Mouse (Mus musculus): ENCODE measurements around the gene Spata32. TPM values are rescaled to one million over a fixed set of nuclear protein-coding genes. Genes with fewer than 3 reads are reported as not detected.

Gene Spata32
- polyA plus RNA-seq, 1 experiment from 2014 or later, result not detected

DNA sequence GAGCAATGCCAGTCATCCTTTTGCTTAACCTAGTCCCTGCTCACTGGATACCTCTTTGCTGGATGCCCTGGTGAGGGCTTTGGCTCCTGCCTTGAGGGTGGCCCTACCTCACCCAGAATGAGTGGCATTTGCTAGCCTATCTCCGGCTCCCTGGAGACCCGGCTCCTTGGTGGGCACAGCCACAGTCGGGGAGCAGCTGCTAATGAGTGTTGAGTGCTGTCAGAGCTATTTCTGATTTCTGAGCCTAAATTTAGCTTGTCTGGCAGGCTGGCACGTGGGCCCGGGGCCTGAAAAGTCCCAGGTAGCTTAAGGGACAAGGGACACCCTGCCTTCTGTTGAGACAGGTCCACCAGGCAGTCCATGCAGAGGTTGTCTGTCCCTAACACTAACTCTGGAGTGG lies 41.0 kb downstream of the Spata32 start:
- H3K27me3 ChIP-seq, result no peaks in the 10 kb centered on the region
- no peak for TF ChIP-seq CTCF (IDR thresholded peaks at IDR 0.05)
- DNase-seq (ENCODE audit: low read depth, low spot score) (no peak), ATAC-seq (no peak)
- ChIA-PET CTCF (no interaction called here), POLR2A (interaction anchor here (1.6 kb wide), 1 partner anchor 16 kb away, joined by 3 read pairs; no protein-coding TSS in a partner anchor)
- in situ Hi-C loops (cut with MboI; ENCODE audit: low pct_unique_long_range_greater_than_20kb), result no loop called here

DNA sequence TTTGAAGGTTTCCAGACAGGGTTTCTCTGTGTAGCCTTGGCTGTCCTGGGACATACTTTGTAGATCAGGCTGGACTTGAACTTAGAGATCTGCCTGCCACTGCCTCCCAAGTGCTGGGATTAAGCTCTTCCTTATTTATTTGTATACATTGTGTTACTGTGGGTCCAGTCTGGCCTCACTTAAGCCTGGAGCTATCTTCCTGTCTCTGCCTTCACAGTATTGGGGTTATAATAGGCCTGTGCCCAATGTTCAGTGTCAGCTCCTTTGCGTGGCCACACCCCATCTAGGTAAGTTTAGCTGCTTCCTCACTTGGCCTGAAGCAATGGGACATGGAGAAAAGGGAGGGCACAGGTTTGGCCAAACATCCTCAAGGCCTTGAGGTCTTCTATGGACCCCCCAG lies 41.7 kb downstream of the Spata32 start:
- CTCF ChIA-PET, result interaction anchor here (1.5 to 3.1 kb wide), 3 partner anchors 8 to 148 kb away, joined by 5 to 13 read pairs (median 5); no protein-coding TSS in a partner anchor
- no peak for TF ChIP-seq CTCF (IDR thresholded peaks at IDR 0.05)
- no peaks in the 10 kb centered on the region for H3K27me3 ChIP-seq
- ATAC-seq (no peak), DNase-seq (ENCODE audit: low read depth, low spot score) (no peak)
- in situ Hi-C loops (cut with MboI; ENCODE audit: low pct_unique_long_range_greater_than_20kb), result no loop called here
- POLR2A ChIA-PET, result interaction anchor here (1.4 kb wide), 1 partner anchor 8 kb away, joined by 3 read pairs; no protein-coding TSS in a partner anchor

DNA sequence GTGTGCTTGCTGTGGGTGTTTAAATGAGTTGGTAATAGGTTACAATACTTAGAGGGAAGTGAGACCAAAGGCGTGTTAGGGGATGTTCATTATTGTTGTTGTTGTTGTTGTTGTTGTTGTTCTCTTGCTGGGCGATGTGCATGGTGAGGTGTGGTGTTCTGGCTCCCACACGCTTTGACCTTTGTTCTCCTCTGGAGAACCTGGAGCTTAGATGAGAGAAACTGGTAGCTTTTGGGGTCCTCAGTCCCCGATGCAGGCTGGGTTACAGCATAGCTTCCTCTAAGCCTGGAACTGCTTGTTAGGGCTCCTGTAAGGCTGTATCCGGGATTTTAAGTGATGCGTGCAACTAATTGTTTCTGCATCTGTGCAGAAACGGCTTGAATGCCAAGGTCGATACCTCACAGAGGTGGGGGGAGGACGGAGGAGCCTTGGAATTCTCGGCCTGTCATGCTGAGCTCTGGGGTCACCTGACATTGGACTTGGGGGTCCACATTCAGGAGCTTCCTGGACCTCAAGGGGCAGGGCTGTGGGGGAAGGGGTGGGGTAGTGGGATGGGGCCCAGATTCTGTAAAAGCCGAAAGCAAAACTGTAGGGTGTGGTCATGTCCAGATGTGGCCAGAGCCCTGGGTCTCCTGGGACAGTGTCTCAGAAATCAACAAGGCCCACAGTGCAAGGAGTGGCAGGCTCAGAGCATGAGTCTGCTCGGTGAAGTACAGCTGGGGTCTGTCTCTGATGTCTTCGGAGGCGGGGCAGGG lies 42.4 kb downstream of the Spata32 start:
- ChIA-PET POLR2A (interaction anchor here (0.6 to 1.5 kb wide), 3 partner anchors 8 to 81 kb away, joined by 3 to 7 read pairs (median 3); partner anchors contain the start of gene Hexim1), CTCF (interaction anchor here (1.0 to 3.1 kb wide), 7 partner anchors 9 to 149 kb away, joined by 3 to 13 read pairs (median 5); partner anchors contain the start of genes Acbd4 and Plcd3)
- ATAC-seq (no peak), DNase-seq (ENCODE audit: low read depth, low spot score) (no peak)
- TF ChIP-seq CTCF (IDR thresholded peaks at IDR 0.05), result no peak
- in situ Hi-C loops (cut with MboI; ENCODE audit: low pct_unique_long_range_greater_than_20kb), result no loop called here
- H3K27me3 ChIP-seq, result no peaks in the 10 kb centered on the region

DNA sequence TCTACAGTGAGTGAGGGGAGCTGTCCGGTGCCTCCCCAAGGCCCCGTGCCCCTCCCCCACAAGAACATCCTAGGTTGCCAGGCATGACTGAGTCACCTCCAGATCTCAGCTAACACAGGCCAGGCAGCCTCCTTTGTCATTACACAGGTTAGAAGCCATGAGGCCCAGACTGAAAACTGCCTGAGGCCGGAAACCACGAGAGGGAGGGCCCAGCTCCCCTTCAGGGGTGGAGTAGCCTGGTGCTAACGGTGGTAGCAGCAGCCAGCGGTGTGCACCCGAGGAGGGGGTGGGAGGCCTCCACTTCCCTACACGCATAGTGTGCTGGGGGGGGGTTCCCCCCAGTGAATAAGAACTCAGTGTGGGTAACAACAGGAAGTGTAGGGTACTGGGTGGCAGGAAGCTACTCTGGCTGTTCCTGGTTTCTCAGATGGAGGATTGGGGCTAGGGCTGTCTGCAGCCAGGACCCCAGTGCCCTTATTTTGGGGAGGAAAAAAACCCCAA lies 43.3 kb downstream of the Spata32 start:
- ATAC-seq (peak; percentile 47), DNase-seq (ENCODE audit: low read depth, low spot score) (peak; percentile 48)
- no peak for TF ChIP-seq CTCF (IDR thresholded peaks at IDR 0.05)
- no peaks in the 10 kb centered on the region for H3K27me3 ChIP-seq
- ChIA-PET POLR2A (interaction anchor here (1.5 kb wide), 1 partner anchor 60 kb away, joined by 7 read pairs; the partner anchor contains the start of gene Hexim1), CTCF (interaction anchor here (1.0 to 3.1 kb wide), 9 partner anchors 10 to 150 kb away, joined by 3 to 13 read pairs (median 5); partner anchors contain the start of genes Acbd4 and Plcd3)
- in situ Hi-C loops (cut with MboI; ENCODE audit: low pct_unique_long_range_greater_than_20kb), result no loop called here

DNA sequence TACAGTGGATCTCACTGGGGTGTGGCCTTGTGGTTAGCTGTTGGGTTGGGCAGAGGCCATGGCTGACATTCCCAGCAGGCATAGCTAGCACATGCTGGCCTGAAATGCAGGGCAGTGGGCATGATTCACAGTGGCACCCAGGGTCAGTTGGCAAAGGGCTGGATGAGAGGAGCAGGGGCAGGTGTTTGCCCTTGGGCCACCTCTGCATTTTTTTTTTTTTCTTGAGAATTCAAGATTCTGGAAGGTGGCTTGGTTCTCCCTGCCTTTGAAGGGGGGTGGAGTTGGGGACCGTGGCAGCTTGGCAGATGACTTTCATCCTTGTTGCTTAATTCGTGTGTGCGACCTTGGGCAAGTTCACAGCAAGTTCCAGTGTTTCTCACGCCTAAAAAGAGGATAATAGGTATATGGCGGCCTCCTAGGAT lies 43.8 kb downstream of the Spata32 start:
- POLR2A ChIA-PET, result interaction anchor here (1.5 kb wide), 1 partner anchor 59 kb away, joined by 7 read pairs; the partner anchor contains the start of gene Hexim1
- in situ Hi-C loops (cut with MboI; ENCODE audit: low pct_unique_long_range_greater_than_20kb), result no loop called here
- CTCF ChIA-PET, result interaction anchor here (1.0 to 3.1 kb wide), 6 partner anchors 10 to 150 kb away, joined by 3 to 13 read pairs (median 5); partner anchors contain the start of genes Acbd4 and Plcd3
- peak; percentile 5 for ATAC-seq
- no peaks in the 10 kb centered on the region for H3K27me3 ChIP-seq
- peak; percentile 42 for DNase-seq (ENCODE audit: low read depth, low spot score)
- no peak for TF ChIP-seq CTCF (IDR thresholded peaks at IDR 0.05)

DNA sequence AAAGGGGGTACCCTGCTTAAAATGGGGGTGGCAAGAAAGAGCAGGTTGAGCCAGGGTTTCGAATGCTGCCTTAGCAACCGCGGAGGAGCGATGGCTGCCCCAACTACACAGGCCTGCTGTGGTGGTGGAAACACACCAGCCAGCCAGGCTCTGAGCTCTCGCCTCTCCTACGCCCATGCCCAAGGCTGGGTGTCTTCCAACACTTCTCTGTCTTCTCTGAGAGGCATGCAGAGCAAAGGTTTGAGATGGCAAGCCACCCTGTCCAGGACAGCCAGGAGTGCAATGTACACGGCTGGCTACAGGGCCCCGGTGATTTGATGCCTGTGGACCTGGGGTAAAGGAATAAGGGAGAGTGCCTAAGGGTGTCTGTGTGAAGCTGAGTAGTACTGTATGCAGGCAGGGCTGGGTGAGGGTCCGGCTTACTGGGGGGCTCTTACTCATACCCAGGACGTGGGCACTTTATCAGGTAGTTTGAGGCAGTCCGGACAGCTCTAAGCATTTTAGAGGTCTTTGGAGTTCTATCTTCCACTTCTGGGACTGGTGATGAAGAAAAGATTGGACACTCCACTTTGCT lies 44.4 kb downstream of the Spata32 start:
- DNase-seq (ENCODE audit: low read depth, low spot score) (no peak), ATAC-seq (no peak)
- TF ChIP-seq CTCF (IDR thresholded peaks at IDR 0.05), result no peak
- H3K27me3 ChIP-seq, result no peaks in the 10 kb centered on the region
- ChIA-PET POLR2A (interaction anchor here (1.2 to 1.5 kb wide), 2 partner anchors 59 to 88 kb away, joined by 3 to 7 read pairs; partner anchors contain the start of gene Hexim1), CTCF (interaction anchor here (1.3 to 3.1 kb wide), 5 partner anchors 11 to 151 kb away, joined by 3 to 13 read pairs (median 5); partner anchors contain the start of genes Acbd4 and Plcd3)
- in situ Hi-C loops (cut with MboI; ENCODE audit: low pct_unique_long_range_greater_than_20kb), result no loop called here

DNA sequence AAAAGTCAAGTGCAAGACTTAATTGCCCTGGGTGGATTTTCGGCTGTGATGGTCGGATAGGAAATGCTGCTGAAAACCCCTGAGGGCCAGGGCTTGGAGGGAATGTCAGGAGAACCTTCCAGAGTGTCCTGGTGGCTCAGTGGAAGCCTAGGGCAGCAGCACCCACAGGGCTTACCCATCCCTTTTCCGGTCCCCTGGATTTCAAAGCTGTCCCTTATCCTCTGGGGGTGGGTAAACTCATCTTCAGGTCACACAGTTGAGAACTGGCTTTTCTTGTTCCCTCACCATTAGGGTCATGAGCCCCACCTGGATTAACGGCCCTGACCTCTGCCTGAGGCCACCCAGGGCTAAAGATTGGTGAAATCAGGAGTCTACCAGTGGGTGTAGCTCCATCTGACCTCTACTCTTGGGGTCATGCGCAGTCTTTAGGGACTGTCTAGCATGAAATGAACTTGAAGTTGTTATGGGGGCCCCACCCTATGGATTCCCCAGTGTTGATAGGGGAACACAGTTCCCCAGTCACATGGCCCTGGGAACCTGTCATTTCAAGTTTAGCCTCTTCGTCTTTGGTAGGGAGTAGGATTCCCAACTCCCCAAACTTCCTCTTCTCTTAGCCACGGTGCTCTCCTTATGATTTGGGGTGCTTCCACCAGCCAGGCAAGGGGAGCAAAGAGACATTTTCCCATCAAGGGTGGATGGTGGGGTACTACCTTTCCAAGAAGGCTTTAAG lies 45.0 kb downstream of the Spata32 start:
- no peak for ATAC-seq
- in situ Hi-C loops (cut with MboI; ENCODE audit: low pct_unique_long_range_greater_than_20kb), result no loop called here
- H3K27me3 ChIP-seq, result no peaks in the 10 kb centered on the region

DNA sequence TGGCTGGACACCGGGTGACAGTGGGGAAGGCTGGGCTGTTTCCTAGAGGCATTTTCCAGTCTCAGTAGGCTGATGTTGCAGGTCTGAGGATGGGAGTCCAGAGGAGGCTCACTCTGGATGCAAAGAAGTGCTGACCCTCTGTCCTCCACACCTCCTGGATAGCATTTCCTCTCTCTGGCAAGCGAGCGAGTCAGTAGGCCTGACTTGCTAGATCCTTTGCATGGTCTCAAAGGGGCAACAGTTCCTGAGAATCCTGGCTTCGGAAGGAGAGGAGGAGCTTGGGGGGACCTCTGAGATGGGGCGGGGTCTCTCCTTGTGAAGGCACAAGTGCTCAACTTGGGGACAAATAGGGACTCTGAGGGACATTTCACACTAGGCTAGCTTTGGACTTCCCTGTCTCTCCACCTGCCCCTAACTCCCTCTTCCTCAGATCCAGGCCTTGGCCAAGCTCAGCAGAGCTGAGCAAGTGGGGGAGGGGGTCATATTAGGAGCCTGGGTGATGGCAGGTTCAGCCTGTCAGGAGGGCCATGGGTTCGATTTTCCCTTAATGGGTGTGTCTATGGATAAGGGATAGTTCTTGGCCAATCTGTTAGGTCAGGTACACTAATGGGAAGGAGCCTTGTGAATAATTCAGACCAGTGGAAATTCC lies 45.7 kb downstream of the Spata32 start:
- H3K27me3 ChIP-seq, result no peaks in the 10 kb centered on the region
- DNase-seq (ENCODE audit: low read depth, low spot score), result no peak
- in situ Hi-C loops (cut with MboI; ENCODE audit: low pct_unique_long_range_greater_than_20kb), result no loop called here
- TF ChIP-seq CTCF (IDR thresholded peaks at IDR 0.05), result no peak
- ChIA-PET POLR2A (interaction anchor here (1.2 kb wide), 1 partner anchor 90 kb away, joined by 3 read pairs; no protein-coding TSS in a partner anchor), CTCF (interaction anchor here (1.5 kb wide), 1 partner anchor 187 kb away, joined by 3 read pairs; no protein-coding TSS in a partner anchor)
- no peak for ATAC-seq

More for the DNA sequence above, 45.0 kb downstream of the Spata32 start:
- no peak for TF ChIP-seq CTCF (IDR thresholded peaks at IDR 0.05)
- ChIA-PET CTCF (interaction anchor here (1.5 to 2.7 kb wide), 4 partner anchors 60 to 186 kb away, joined by 3 to 6 read pairs (median 5); partner anchors contain the start of genes Acbd4 and Plcd3), POLR2A (interaction anchor here (1.2 kb wide), 1 partner anchor 89 kb away, joined by 3 read pairs; no protein-coding TSS in a partner anchor)
- DNase-seq (ENCODE audit: low read depth, low spot score), result no peak

DNA sequence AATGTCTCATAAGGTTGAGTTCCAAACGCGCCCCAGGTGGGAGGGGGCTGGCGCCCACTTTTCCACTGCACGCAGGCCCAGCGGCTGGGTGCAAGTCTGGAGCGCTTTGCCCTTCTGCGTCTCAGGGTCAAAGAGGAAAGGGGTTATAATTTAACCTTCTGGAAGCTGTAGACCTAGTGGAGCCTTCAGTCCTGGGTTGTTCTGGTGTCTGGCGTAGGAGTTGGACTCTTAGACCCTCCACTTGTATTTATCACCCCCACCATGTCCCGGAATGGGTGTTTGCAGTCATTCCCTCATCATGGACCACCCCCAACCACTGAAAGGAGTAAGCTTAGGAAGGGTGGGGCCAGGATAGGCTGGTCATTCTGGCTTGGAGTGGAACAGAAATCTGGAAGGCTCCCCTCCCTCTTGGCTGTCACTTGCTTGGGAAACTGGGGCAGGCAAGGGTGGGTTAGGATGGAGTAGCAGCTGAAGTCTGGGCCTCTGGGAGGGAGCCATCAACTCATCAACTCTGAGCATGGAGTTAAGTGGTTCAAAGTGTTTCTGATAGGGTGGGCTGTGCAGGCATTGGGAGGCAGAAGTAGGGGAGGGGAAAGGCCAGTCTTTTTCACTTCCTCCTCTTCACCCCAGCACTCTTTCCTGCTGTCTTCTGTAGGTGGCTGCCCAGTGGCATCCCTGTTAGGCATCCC lies 46.4 kb downstream of the Spata32 start:
- DNase-seq (ENCODE audit: low read depth, low spot score), result no peak
- CTCF ChIA-PET, result interaction anchor here (1.5 to 2.1 kb wide), 2 partner anchors 154 to 188 kb away, joined by 3 to 5 read pairs; no protein-coding TSS in a partner anchor
- in situ Hi-C loops (cut with MboI; ENCODE audit: low pct_unique_long_range_greater_than_20kb), result no loop called here
- POLR2A ChIA-PET, result interaction anchor here (0.5 to 1.0 kb wide), 5 partner anchors 13 to 153 kb away, joined by 3 to 8 read pairs (median 4); no protein-coding TSS in a partner anchor
- TF ChIP-seq CTCF (IDR thresholded peaks at IDR 0.05), result no peak
- no peaks in the 10 kb centered on the region for H3K27me3 ChIP-seq
- no peak for ATAC-seq
